Mouse (Mus musculus) thymus, adult 2 months (tissue): ENCODE results near the gene Gpalpp1. TPM values are rescaled to one million over a fixed set of nuclear protein-coding genes. Genes with fewer than 3 reads are reported as not detected.

Source experiments
- DNase-seq: peaks from one replicate; pipeline ENCODE4 v3.0.0; 2021
- H3K27ac ChIP-seq: fragments of 200-500 bp; 2 replicates; pipeline ENCODE4 v1.5.1; 2012; ENCODE audit warnings: low read length, control low read depth; ENCODE audit not compliant: control insufficient read depth, insufficient read depth
- H3K27me3 ChIP-seq: fragments of 200-500 bp; 2 replicates; pipeline ENCODE4 v1.6.1; 2012; ENCODE audit warnings: mild to moderate bottlenecking, low read length, moderate library complexity, mixed read lengths; ENCODE audit not compliant: control insufficient read depth, insufficient read depth
- H3K36me3 ChIP-seq: fragments of 200-500 bp; 2 replicates; pipeline ENCODE4 v1.6.1; 2012; ENCODE audit warnings: mild to moderate bottlenecking, low read length, moderate library complexity; ENCODE audit not compliant: control insufficient read depth, insufficient read depth
- H3K4me1 ChIP-seq: fragments of 200-500 bp; replicated peaks from 2 replicates; pipeline ENCODE4 v1.6.1; 2012; ENCODE audit warnings: low read length; ENCODE audit not compliant: control insufficient read depth, insufficient read depth
- H3K4me3 ChIP-seq: fragments of 200-500 bp; 2 replicates; pipeline ENCODE4 v1.5.1; 2012; ENCODE audit warnings: mild to moderate bottlenecking, low read length, control low read depth, moderate library complexity; ENCODE audit not compliant: control insufficient read depth, insufficient read depth
- CTCF ChIP-seq: fragments of 200-500 bp; IDR thresholded peaks from 2 replicates; pipeline ENCODE4 v1.5.1; 2012; ENCODE audit warnings: mild to moderate bottlenecking, control low read depth, low read length, moderate library complexity, borderline replicate concordance; ENCODE audit not compliant: control insufficient read depth, poor library complexity, insufficient read depth; ENCODE audit errors: extremely low read depth
- POLR2A ChIP-seq: fragments of 200-500 bp; IDR thresholded peaks from 2 replicates; pipeline ENCODE4 v1.6.1; 2012; ENCODE audit warnings: mild to moderate bottlenecking, low read length, control low read depth, moderate library complexity; ENCODE audit not compliant: control insufficient read depth, poor library complexity, insufficient read depth; ENCODE audit errors: extremely low read depth
- WGBS: fragments of 180-500 bp; shearing (Covaris S2); methylation state at CpG from one replicate; pipeline ENCODE4 v1.1.7; 2018; 5-methylcytosine and 5-hydroxymethylcytosine counted together
- polyA plus RNA-seq: library from polyadenylated mRNA; depleted of rRNA; stranded (reverse); fragments of >200 nt; gene quantifications from 2 replicates; pipeline ENCODE4 v1.2.3, GENCODE M21; 2012

The Gpalpp1 gene
- polyA plus RNA-seq, 1 experiment = 5.7 TPM

GRCm38 (mm10) chr14:76118963-76119362 lies 8.4 kb upstream of the Gpalpp1 start:
- 58% methylated on average over 4 of the region's 4 CpGs for WGBS
- no peak for TF ChIP-seq POLR2A
- TF ChIP-seq CTCF = no peak
- no peak for DNase-seq
- H3K27me3 ChIP-seq = no peaks in the 10 kb centered on the region
- H3K36me3 ChIP-seq = peaks cover 27% of the 10 kb centered on the region
- H3K4me1 ChIP-seq = no peaks in the 10 kb centered on the region
- no peak overlapping the region for H3K4me3 ChIP-seq
- no peak overlapping the region for H3K27ac ChIP-seq

GRCm38 (mm10) chr14:76115744-76116143 lies 5.2 kb upstream of the Gpalpp1 start:
- TF ChIP-seq CTCF = no peak
- TF ChIP-seq POLR2A = no peak
- Histone ChIP-seq H3K27ac (no peak overlapping the region), H3K4me3 (no peak overlapping the region), H3K36me3 (peaks cover 27% of the 10 kb centered on the region), H3K27me3 (no peaks in the 10 kb centered on the region), H3K4me1 (peaks cover 3% of the 10 kb centered on the region)
- 93% methylated on average over 5 of the region's 5 CpGs for WGBS
- no peak for DNase-seq

DNA sequence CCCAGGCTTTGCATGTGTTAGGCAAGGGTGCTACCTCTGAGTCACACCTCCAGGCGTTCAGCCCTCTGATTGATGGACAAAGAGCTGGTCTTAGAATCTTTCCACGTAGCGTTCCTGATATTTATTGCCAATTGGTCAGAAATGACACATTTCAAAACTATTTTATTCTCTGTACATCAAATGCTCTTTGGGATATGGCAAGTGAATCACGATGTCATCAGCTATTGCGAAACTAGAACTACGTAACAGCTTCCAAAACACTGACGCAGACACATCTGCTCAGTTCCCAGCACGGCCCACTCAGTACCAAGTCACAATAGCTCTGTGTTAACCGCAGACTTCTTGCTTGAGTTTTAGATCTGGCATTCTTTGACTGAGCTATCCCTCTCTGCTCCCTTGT lies 11.0 kb downstream of the Gpalpp1 start:
- H3K4me1 ChIP-seq = no peaks in the 10 kb centered on the region
- no peaks in the 10 kb centered on the region for H3K27me3 ChIP-seq
- no peak overlapping the region for H3K4me3 ChIP-seq
- TF ChIP-seq CTCF = no peak
- TF ChIP-seq POLR2A = no peak
- WGBS = 97% methylated on average over 9 of the region's 9 CpGs
- no peak for DNase-seq
- no peak overlapping the region for H3K27ac ChIP-seq
- H3K36me3 ChIP-seq = peaks cover 36% of the 10 kb centered on the region

DNA sequence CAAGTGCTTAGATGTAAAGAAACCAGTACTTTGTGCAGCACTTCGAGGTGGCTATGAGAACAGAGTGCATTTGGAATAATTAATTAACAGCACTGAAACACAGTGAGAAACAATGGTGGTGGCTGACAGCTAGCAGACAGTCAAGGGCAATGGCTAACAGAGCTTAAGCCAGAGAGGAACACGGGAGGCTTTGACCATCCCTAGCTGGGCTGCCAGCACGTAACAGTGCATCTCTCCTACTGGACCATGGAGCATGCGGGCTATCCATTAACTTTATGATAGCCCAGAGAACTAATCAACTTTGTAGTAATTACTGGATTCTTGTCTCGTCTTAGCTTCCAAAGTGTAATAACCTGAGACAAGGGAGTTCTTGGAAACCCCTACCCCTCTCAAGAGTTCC lies 12.7 kb downstream of the Gpalpp1 start:
- H3K4me1 ChIP-seq = no peaks in the 10 kb centered on the region
- no peak for DNase-seq
- no peaks in the 10 kb centered on the region for H3K27me3 ChIP-seq
- no peak for TF ChIP-seq POLR2A
- TF ChIP-seq CTCF = no peak
- peaks cover 45% of the 10 kb centered on the region for H3K36me3 ChIP-seq
- 96% methylated on average over 5 of the region's 5 CpGs for WGBS
- no peak overlapping the region for H3K4me3 ChIP-seq
- no peak overlapping the region for H3K27ac ChIP-seq

- Histone ChIP-seq H3K4me1 (no peaks in the 10 kb centered on the region), H3K27me3 (no peaks in the 10 kb centered on the region), H3K4me3 (no peak overlapping the region), H3K36me3 (peaks cover 42% of the 10 kb centered on the region), H3K27ac (no peak overlapping the region)
- TF ChIP-seq POLR2A = no peak
- no peak for TF ChIP-seq CTCF
- no peak for DNase-seq
- 80% methylated on average over 7 of the region's 7 CpGs for WGBS
Observed at GRCm38 (mm10) chr14:76097244-76097643, 13.3 kb downstream of the Gpalpp1 start.

- Histone ChIP-seq H3K27me3 (no peaks in the 10 kb centered on the region), H3K4me1 (no peaks in the 10 kb centered on the region; the same call in 1 of the 2 replicates), H3K4me3 (no peak overlapping the region), H3K27ac (no peak overlapping the region), H3K36me3 (no peaks in the 10 kb centered on the region)
- 83% methylated on average over 3 of the region's 3 CpGs for WGBS
- no peak for DNase-seq
- no peak for TF ChIP-seq CTCF
- no peak for TF ChIP-seq POLR2A
Observed at GRCm38 (mm10) chr14:76084188-76084587, 26.4 kb downstream of the Gpalpp1 start.

DNA sequence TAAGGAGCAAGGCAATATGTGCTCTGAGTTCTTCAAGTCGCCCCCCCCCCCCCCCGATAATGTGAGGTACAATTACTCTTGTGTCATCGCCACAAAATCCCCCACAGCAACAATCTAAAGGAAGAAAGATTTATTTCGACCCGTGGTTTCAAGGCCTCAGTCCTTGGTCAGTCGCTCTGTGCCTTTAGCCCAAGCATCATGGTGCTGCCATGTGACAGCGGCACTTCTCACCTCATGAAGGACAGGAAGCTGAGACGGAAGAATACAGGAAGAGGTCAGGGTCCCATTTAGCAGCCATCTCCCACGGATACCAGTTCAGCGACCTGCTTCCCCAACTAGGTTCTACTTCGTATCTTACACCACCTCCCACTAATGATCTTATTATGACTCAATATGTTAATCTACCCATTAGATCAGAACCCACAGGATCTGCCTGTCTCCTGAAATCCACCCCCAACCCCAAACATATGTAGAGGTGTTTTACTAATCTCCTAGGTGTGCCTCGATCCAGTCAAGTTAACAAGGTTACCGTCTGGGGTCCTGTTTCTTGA lies 28.4 kb downstream of the Gpalpp1 start:
- no peak for DNase-seq
- Histone ChIP-seq H3K27me3 (no peaks in the 10 kb centered on the region), H3K36me3 (no peaks in the 10 kb centered on the region), H3K27ac (no peak overlapping the region), H3K4me1 (no peaks in the 10 kb centered on the region; the same call in 1 of the 2 replicates), H3K4me3 (no peak overlapping the region)
- WGBS = 88% methylated on average over 13 of the region's 13 CpGs
- TF ChIP-seq CTCF (no peak), POLR2A (no peak)
